Mouse (Mus musculus) stomach, postnatal 0 days (tissue): Measurements from ENCODE around the gene Zfp367. TPM values are rescaled to one million over a fixed set of nuclear protein-coding genes. Genes with fewer than 3 reads are reported as not detected.

Experiments
- ATAC-seq: fragments of 200-750 bp; cut with Nextera tagmentation; 2 replicates; pipeline ENCODE4 v1.8.0; 2017; ENCODE audit not compliant: low FRiP score, low TSS enrichment
- DNase-seq: peaks from one replicate; pipeline ENCODE4 v3.0.0-alpha.2; 2016; ENCODE audit warnings: low spot score
- H3K27ac ChIP-seq: fragments of 300-500 bp; sonication (generic); replicated peaks from 2 replicates; pipeline ENCODE4 v1.5.1; 2014; ENCODE audit warnings: mild to moderate bottlenecking, control low read depth
- H3K27me3 ChIP-seq: fragments of 300-500 bp; sonication (generic); 2 replicates; pipeline ENCODE4 v1.6.1; 2014; ENCODE audit warnings: low read length; ENCODE audit not compliant: control insufficient read depth, insufficient read depth
- H3K36me3 ChIP-seq: fragments of 300-500 bp; sonication (generic); 2 replicates; pipeline ENCODE4 v1.6.1; 2014; ENCODE audit warnings: low read length, mixed read lengths; ENCODE audit not compliant: control insufficient read depth, insufficient read depth
- H3K4me1 ChIP-seq: fragments of 300-500 bp; sonication (generic); replicated peaks from 2 replicates; pipeline ENCODE4 v1.6.1; 2014; ENCODE audit warnings: antibody characterized with exemption; ENCODE audit not compliant: control insufficient read depth, insufficient read depth
- H3K4me2 ChIP-seq: fragments of 300-500 bp; sonication (generic); replicated peaks from 2 replicates; pipeline ENCODE4 v1.6.1; 2014; ENCODE audit warnings: low read depth, mild to moderate bottlenecking, control low read depth, moderate library complexity
- H3K4me3 ChIP-seq: fragments of 300-500 bp; sonication (generic); 2 replicates; pipeline ENCODE4 v1.5.1; 2014; ENCODE audit warnings: low read depth, low read length, control low read depth
- H3K9ac ChIP-seq: fragments of 300-500 bp; sonication (generic); 2 replicates; pipeline ENCODE4 v1.6.1; 2014; ENCODE audit warnings: mild to moderate bottlenecking, low read length, control low read depth, mixed read lengths
- H3K9me3 ChIP-seq: fragments of 300-500 bp; sonication (generic); 2 replicates; pipeline ENCODE4 v1.6.1; 2016; ENCODE audit warnings: low read length; ENCODE audit not compliant: control insufficient read depth
- CTCF ChIP-seq: IDR thresholded peaks from 2 replicates; pipeline ENCODE4 v1.5.1; 2016; ENCODE audit warnings: antibody characterized with exemption, low read depth, mild to moderate bottlenecking, moderate library complexity
- EP300 ChIP-seq: optimal IDR thresholded peaks from 2 replicates; pipeline ENCODE3; 2016; ENCODE audit warnings: antibody characterized with exemption
- WGBS: fragments of 180-500 bp; shearing (Covaris S2); extraction: QIAGEN DNeasy Blood & Tissue Kit; methylation state at CpG from one replicate; pipeline ENCODE4 v1.1.7; 2014; 5-methylcytosine and 5-hydroxymethylcytosine counted together
- polyA plus RNA-seq: library from polyadenylated mRNA; unstranded; fragments of >200 nt; fragmentation: Nextera tagmentation; extraction: Ambion mirVana; gene quantifications from 2 replicates; pipeline ENCODE4 v1.2.1, GENCODE M21; 2015

Zfp367 gene
- polyA plus RNA-seq: 10.9 and 12.3 TPM in 2 replicates

DNA sequence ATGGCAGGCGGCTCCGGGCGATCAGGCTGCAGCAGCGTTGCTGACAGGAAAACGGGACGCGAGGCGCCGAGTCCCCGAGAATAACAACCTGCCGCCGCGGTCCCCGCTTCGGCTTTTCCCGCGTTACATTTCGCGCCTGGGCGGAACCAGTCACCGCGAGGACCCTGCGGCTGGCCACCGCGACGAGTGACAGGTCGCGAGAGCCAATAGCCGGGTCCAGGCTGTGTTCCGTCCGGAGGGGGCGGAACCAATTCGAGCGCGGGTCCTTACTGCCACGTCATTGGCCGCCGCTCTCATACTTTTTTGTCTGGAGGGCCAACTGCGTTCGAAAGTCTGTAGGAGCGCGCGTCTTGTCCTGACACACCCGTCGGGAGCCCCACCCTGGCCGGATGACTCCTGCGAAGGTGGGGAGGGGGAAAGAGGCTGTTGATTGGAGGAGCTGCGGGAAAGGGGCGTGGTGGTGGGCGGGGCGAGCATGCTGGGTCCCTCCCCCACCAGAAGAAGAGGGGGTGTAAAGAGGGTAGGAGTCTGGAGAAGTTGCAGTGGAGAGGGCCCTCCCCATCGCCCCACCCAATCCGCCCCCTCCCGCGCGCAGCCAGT is at the start of gene Zfp367:
Gene Zfp367 (minus strand): TSS at position 120 of the 600 bp plus-strand sequence.
- no peak for TF ChIP-seq CTCF
- no peak for TF ChIP-seq EP300
- H3K4me3 ChIP-seq: peak within 1 kb of the TSS; percentile 82
- DNase-seq (peak; percentile 99), ATAC-seq (peak; percentile 97)
- H3K9me3 ChIP-seq: no peaks in the 10 kb centered on the region
- H3K27me3 ChIP-seq: no peaks in the 10 kb centered on the region
- no peaks in the 10 kb centered on the region for H3K36me3 ChIP-seq
- WGBS: under 1% methylated on average over 45 of the region's 56 CpGs
- H3K4me2 ChIP-seq: peak within 1 kb of the TSS; percentile 97
- peak within 1 kb of the TSS; percentile 87 for H3K27ac ChIP-seq
- peak within 1 kb of the TSS; percentile 75 for H3K9ac ChIP-seq
- no peaks in the 10 kb centered on the region for H3K4me1 ChIP-seq

GRCm38 (mm10) chr13:64200911-64201310 is 47.9 kb upstream of the Zfp367 start:
- DNase-seq (no peak), ATAC-seq (no peak)
- Histone ChIP-seq H3K36me3 (peaks cover 4% of the 10 kb centered on the region; the same call in 1 of the 2 replicates), H3K27ac (no peak overlapping the region), H3K27me3 (no peaks in the 10 kb centered on the region), H3K4me3 (no peak overlapping the region), H3K4me2 (no peak overlapping the region), H3K4me1 (no peaks in the 10 kb centered on the region), H3K9me3 (no peaks in the 10 kb centered on the region), H3K9ac (no peak overlapping the region)
- 93% methylated on average over 4 of the region's 4 CpGs for WGBS
- TF ChIP-seq EP300: no peak
- TF ChIP-seq CTCF: no peak

GRCm38 (mm10) chr13:64198310-64198709 is 45.3 kb upstream of the Zfp367 start:
- WGBS: 94% methylated on average over 4 of the region's 4 CpGs
- DNase-seq (no peak), ATAC-seq (no peak)
- Histone ChIP-seq H3K4me3 (no peak overlapping the region), H3K9ac (no peak overlapping the region), H3K27me3 (no peaks in the 10 kb centered on the region), H3K36me3 (peaks cover 4% of the 10 kb centered on the region; the same call in 1 of the 2 replicates), H3K4me1 (no peaks in the 10 kb centered on the region), H3K9me3 (no peaks in the 10 kb centered on the region), H3K4me2 (no peak overlapping the region), H3K27ac (no peak overlapping the region)
- TF ChIP-seq CTCF (no peak), EP300 (no peak)

- Histone ChIP-seq H3K4me1 (no peaks in the 10 kb centered on the region), H3K4me3 (no peak overlapping the region), H3K9me3 (no peaks in the 10 kb centered on the region), H3K27ac (no peak overlapping the region), H3K27me3 (no peaks in the 10 kb centered on the region), H3K9ac (no peak overlapping the region), H3K36me3 (peaks cover 4% of the 10 kb centered on the region; the same call in 1 of the 2 replicates), H3K4me2 (no peak overlapping the region)
- DNase-seq: no peak
- ATAC-seq: no peak
- TF ChIP-seq EP300 (no peak), CTCF (no peak)
- 71% methylated on average over 6 of the region's 6 CpGs for WGBS
Measured at GRCm38 (mm10) chr13:64197899-64198298, 44.9 kb upstream of the Zfp367 start.

- no peak overlapping the region for H3K4me2 ChIP-seq
- no peaks in the 10 kb centered on the region for H3K9me3 ChIP-seq
- H3K9ac ChIP-seq: no peak overlapping the region
- DNase-seq (no peak), ATAC-seq (no peak)
- H3K4me3 ChIP-seq: no peak overlapping the region
- H3K27me3 ChIP-seq: no peaks in the 10 kb centered on the region
- 0 out of 2 replicates have a peak, but pooled peaks cover 3% of the 10 kb centered on the region for H3K36me3 ChIP-seq
- TF ChIP-seq CTCF (no peak), EP300 (no peak)
- no peak overlapping the region for H3K27ac ChIP-seq
- H3K4me1 ChIP-seq: no peaks in the 10 kb centered on the region
Measured at GRCm38 (mm10) chr13:64187065-64187464, 34.1 kb upstream of the Zfp367 start.

DNA sequence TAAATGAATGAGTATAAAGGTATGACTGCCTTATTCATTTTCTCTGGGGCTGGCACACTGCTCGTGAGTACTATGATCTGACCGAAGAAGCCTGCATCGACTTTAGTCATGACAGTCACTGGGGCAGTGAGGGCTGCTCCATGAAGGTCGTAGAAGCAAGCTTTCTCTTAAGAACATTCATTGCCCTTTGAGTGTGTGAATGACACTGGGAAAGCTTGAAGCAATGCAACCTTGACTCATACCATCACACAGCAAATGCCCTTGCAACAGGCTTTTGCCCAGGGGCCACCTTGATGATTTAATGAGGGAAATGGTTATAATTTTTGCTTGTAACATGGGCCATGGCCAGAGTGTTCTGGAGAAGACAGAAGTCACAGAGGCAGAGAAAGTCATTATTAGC is 33.5 kb upstream of the Zfp367 start:
- no peaks in the 10 kb centered on the region for H3K4me1 ChIP-seq
- DNase-seq: no peak
- TF ChIP-seq CTCF: no peak
- no peak for TF ChIP-seq EP300
- H3K9me3 ChIP-seq: no peaks in the 10 kb centered on the region
- no peaks in the 10 kb centered on the region for H3K27me3 ChIP-seq
- ATAC-seq: no peak
- H3K4me3 ChIP-seq: no peak overlapping the region
- 0 out of 2 replicates have a peak, but pooled peaks cover 3% of the 10 kb centered on the region for H3K36me3 ChIP-seq
- H3K9ac ChIP-seq: no peak overlapping the region
- 91% methylated on average over 4 of the region's 4 CpGs for WGBS
- H3K4me2 ChIP-seq: no peak overlapping the region
- no peak overlapping the region for H3K27ac ChIP-seq
